Mouse (Mus musculus): ENCODE measurements around the gene Map7. TPM values are rescaled to one million over a fixed set of nuclear protein-coding genes. Genes with fewer than 3 reads are reported as not detected.

Map7 gene
- polyA plus RNA-seq, 1 experiment from 2014 or later: 8.2 TPM

DNA sequence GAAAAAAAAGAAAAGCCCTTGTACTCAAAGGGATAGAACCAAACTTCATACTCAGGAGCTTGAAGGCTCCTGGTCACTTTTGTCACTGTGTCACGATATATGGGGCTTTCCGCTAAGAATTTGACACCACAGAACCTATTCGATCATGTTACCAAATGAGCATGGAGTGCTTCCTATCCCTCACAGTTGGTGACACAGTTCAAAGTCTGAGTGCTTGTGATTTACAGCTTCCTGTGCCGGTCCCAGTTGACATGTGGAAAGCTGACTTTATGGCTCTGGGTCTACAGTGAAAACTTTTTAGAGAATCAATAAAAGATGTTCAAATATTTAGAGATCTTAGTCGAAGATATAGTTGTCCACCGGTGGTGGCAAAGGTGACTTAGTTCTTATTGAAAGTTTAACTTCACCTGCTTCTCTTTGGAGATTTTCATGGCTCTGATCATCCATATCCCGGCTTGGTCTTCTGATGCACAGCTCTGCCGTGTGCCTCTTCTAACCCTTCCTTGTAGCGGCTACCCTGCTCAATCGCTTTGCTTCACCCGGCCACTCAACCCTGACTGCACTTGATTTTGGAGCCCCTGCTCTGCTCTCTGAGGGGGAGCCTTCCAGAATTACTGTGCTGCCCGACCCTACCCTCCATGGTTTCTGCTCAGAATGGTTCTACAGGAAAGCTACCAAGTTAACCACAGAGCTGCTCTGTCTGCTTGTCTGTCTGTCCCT is 15.2 kb upstream of the Map7 start:
- 92% methylated on average over 12 of the region's 12 CpGs for WGBS
- Histone ChIP-seq H3K9ac (no peak overlapping the region), H3K4me3 (replicated peaks) (no peak overlapping the region), H3K4me2 (no peak overlapping the region), H3K4me1 (no peaks in the 10 kb centered on the region), H3K27ac (no peak overlapping the region), H3K27me3 (no peaks in the 10 kb centered on the region), H3K36me3 (replicated peaks) (no peaks in the 10 kb centered on the region), H3K9me3 (no peaks in the 10 kb centered on the region)
- no peak for ATAC-seq (ENCODE audit: low FRiP score)

DNA sequence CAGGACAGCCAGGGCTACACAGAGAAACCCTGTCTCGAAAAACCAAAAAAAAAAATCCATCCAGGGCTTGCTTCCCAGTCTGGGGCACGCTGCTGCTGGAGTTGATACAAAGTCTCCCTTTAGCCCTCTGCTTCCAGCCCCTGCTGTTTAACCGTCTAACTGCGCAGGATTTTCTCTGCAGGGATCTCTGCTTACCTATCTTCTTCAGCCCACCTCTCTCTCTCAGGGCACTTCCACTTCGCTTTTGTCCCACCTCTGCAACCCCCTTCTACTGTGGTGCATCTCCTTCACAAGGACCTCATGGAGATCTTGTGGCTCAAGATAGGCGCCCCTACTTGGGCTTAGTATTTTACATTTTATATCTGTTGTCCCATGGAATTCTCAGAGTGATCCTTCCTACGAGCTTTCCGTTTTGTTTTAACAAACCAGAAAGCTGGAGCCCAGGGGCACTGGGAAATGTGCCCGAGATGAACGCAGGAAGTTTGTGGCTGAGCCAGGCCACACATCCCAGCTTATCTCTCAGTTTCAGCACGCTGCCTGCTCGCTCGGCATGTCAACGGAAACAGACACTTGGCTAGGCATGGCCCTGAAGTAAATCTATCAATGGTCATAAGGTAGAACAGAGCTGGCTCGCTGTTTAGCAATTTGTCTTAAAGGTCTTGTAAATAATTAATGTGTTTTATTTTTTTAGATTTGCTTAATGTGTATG is 12.8 kb upstream of the Map7 start:
- Histone ChIP-seq H3K4me2 (no peak overlapping the region), H3K27ac (no peak overlapping the region), H3K9me3 (no peaks in the 10 kb centered on the region), H3K4me3 (replicated peaks) (no peak overlapping the region), H3K36me3 (replicated peaks) (no peaks in the 10 kb centered on the region), H3K27me3 (no peaks in the 10 kb centered on the region), H3K9ac (no peak overlapping the region), H3K4me1 (no peaks in the 10 kb centered on the region)
- WGBS: 83% methylated on average over 15 of the region's 15 CpGs
- ATAC-seq (ENCODE audit: low FRiP score): no peak

DNA sequence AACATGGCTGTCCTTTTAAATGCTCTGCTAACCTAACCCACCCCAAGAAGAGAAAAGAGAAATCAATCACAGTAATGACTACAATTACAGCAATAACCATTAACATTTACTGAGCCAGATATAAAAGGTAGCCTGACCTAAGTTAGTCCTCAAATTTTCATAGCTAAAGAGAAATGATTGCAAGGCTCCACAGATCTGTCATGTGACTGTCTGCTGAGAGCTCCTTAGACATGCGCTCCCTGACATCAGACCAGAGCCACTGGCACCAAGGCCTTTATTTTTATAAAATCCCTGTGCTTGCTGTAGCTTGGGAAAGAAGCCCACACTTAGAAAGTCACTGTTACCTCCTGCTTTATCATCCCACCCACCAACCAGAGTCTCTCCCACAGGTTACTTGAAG is 11.8 kb upstream of the Map7 start:
- H3K9me3 ChIP-seq: no peaks in the 10 kb centered on the region
- WGBS: 89% methylated on average over 1 of the region's 1 CpGs
- ATAC-seq (ENCODE audit: low FRiP score): no peak
- no peak overlapping the region for H3K9ac ChIP-seq
- H3K4me3 ChIP-seq (replicated peaks): no peak overlapping the region
- no peaks in the 10 kb centered on the region for H3K4me1 ChIP-seq
- H3K27me3 ChIP-seq: no peaks in the 10 kb centered on the region
- H3K36me3 ChIP-seq (replicated peaks): no peaks in the 10 kb centered on the region
- no peak overlapping the region for H3K27ac ChIP-seq
- H3K4me2 ChIP-seq: no peak overlapping the region

DNA sequence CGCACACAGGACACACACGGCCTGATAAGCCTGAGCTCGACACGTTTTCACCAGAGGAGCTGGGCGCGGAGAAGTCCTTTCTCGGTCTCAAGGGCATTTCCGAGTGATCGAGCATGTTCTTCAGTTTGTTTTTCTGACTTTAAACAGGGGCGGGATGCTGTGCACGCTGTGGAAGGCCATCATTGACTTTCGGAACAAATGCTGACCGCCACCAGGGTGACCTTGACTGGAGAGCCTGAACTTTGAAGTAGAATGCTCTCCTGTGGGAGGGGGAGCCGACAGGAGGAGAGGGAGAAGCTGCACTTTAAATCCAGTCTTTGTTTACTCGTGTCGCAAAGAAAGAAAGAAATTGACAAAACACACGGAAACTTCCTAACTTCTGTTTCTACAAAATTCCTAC is 6.9 kb upstream of the Map7 start:
- Histone ChIP-seq H3K27me3 (peaks cover 3% of the 10 kb centered on the region; the same call in 1 of the 2 replicates), H3K4me2 (no peak overlapping the region), H3K27ac (no peak overlapping the region), H3K9ac (no peak overlapping the region), H3K4me1 (no peaks in the 10 kb centered on the region), H3K4me3 (replicated peaks) (no peak overlapping the region), H3K36me3 (replicated peaks) (no peaks in the 10 kb centered on the region), H3K9me3 (no peaks in the 10 kb centered on the region)
- no peak for ATAC-seq (ENCODE audit: low FRiP score)
- 60% methylated on average over 17 of the region's 17 CpGs for WGBS

DNA sequence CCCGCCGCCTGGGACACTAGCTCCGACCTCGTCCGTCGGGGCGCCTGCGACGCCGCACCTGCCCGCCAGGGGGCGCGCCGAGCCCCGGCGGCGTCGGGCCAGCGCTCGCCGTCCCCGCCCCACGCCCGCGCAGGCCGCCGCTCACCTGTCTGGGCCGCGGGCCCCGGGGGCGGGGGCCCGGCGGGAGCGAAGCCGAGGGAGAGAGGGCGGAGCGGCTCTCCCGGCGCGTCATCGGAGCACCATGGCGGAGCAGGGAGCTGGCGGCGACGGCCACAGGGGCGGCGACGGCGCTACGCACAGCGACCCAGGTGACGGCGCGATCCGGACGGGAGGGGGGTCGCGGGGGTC is 476 bp downstream of the Map7 start:
- under 1% methylated on average over 50 of the region's 58 CpGs for WGBS
- H3K27ac ChIP-seq: no peak overlapping the region

DNA sequence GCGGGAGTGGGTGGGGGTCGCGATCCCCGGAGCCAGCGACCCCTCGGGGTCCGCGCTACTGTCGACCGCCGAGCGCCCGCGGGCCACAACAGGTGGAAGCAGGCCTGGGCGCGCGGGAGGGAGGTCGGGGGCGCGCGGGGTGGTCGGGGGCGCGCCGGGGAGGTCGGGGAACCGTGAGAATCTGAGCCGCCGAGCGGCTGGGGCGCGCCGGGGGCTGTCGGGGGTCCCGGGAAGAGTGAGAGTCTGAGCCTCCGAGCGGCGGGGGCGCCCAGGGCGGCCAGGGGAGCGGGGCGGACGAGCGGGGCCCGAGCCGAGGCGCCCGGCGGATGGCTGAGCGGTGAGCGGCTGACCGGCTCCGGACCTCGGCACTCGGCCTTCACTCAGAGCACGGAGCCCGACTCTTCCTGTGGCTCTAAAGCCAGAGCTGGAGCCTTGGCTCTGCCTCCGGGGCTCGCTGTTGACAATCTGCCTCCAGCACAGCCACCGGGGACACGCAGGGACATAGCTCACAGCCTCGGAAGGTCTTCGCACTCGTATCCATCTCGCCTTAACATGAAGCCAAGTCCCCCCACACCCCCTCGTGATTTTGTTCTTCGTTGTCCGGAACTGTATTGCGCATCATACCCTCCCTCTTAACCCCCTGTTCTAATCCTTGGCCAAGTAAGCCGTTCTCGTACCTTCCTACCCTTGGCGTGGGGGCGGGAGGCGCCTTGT is 1.0 kb downstream of the Map7 start:
- Histone ChIP-seq H3K27me3 (peaks cover 43% of the 10 kb centered on the region), H3K4me1 (peaks cover 16% of the 10 kb centered on the region), H3K9ac (peak overlapping the region; percentile 58), H3K27ac (no peak overlapping the region), H3K36me3 (replicated peaks) (no peaks in the 10 kb centered on the region), H3K4me3 (replicated peaks) (peak overlapping the region; percentile 75), H3K9me3 (no peaks in the 10 kb centered on the region), H3K4me2 (peak overlapping the region; percentile 95)
- peak; percentile 67 for ATAC-seq (ENCODE audit: low FRiP score)
- under 1% methylated on average over 59 of the region's 74 CpGs for WGBS

More for the DNA sequence above, 476 bp downstream of the Map7 start:
- H3K27me3 ChIP-seq: peaks cover 43% of the 10 kb centered on the region
- H3K36me3 ChIP-seq (replicated peaks): no peaks in the 10 kb centered on the region
- H3K4me3 ChIP-seq (replicated peaks): peak overlapping the region; percentile 75
- peak; percentile 79 for ATAC-seq (ENCODE audit: low FRiP score)
- H3K9me3 ChIP-seq: no peaks in the 10 kb centered on the region
- H3K9ac ChIP-seq: peak overlapping the region; percentile 58
- H3K4me2 ChIP-seq: peak overlapping the region; percentile 95
- H3K4me1 ChIP-seq: peaks cover 16% of the 10 kb centered on the region

DNA sequence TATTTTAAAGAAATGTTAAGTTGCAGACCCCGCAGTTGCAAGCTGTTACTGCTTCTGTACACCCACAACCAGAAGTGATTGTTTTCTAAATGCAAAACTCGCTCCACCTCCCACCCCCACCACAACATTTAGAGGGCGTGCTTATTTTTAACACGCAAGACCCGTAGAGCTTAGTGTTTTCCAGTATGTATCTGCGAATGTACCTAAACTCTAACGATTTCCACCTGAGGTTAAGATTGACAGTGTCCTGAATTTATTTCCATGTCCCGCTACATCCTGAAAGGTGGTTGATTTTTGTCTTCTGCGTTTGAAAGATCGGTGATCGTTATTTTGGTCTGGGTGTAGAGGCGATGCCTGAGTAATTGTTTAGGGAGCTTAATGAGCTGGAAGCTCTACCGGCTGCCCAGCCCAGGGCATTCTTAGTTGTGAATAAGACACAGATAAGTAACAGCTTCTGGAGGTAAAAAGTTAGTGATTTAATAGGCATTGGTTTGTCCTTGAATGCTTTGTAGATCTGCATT is 1.6 kb downstream of the Map7 start:
- no peaks in the 10 kb centered on the region for H3K36me3 ChIP-seq (replicated peaks)
- H3K4me1 ChIP-seq: peaks cover 16% of the 10 kb centered on the region
- H3K9ac ChIP-seq: peak overlapping the region; percentile 58
- no peak overlapping the region for H3K27ac ChIP-seq
- ATAC-seq (ENCODE audit: low FRiP score): no peak
- no peaks in the 10 kb centered on the region for H3K9me3 ChIP-seq
- peak overlapping the region; percentile 95 for H3K4me2 ChIP-seq
- H3K27me3 ChIP-seq: peaks cover 43% of the 10 kb centered on the region
- peak overlapping the region; percentile 75 for H3K4me3 ChIP-seq (replicated peaks)
- WGBS: 2% methylated on average over 13 of the region's 13 CpGs

DNA sequence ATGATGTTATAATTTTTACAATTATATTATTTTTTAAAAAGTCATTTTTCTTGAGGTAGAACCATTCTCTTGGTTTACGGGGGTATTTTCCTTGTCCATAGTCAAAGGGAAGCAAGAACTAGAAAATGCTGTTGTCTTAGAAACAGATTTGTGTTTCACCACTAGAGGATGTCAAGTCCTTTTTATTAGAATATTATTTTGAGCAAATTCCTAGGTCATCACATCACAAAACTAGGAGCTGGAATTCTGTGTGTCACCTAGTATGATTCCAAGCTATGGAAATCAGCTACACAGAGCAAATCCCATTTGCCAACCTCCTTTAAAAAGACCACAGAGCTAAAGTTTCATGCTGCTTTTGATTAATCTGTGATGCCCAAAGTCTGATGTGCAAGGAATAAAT is 3.9 kb downstream of the Map7 start:
- peaks cover 33% of the 10 kb centered on the region for H3K27me3 ChIP-seq
- H3K36me3 ChIP-seq (replicated peaks): no peaks in the 10 kb centered on the region
- WGBS: 85% methylated on average over 1 of the region's 1 CpGs
- ATAC-seq (ENCODE audit: low FRiP score): no peak
- H3K4me2 ChIP-seq: no peak overlapping the region
- H3K9ac ChIP-seq: no peak overlapping the region
- H3K9me3 ChIP-seq: no peaks in the 10 kb centered on the region
- H3K4me3 ChIP-seq (replicated peaks): no peak overlapping the region
- H3K27ac ChIP-seq: no peak overlapping the region
- peaks cover 16% of the 10 kb centered on the region for H3K4me1 ChIP-seq

DNA sequence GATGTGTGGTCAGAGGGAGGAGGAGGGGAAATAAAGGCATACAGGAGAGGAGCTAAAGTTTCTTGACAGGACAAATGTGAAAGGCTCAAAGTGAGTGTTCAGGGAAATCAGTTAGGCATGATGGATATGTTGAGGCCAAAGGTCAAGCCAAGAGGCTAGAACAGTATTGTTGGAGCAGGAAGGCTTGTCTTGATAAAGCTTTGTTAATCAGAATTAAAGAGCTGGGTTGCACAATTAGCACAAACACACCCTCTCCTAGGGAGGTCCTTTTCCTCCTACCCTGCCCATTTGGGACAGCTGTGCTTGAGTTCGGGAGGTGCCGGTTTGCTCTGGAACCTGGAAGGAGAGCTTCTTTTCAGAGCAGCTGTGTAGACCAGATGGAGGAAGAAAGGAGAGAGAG is 5.2 kb downstream of the Map7 start:
- Histone ChIP-seq H3K4me1 (peaks cover 13% of the 10 kb centered on the region), H3K4me3 (replicated peaks) (no peak overlapping the region), H3K9me3 (no peaks in the 10 kb centered on the region), H3K27me3 (peaks cover 19% of the 10 kb centered on the region), H3K9ac (no peak overlapping the region), H3K4me2 (no peak overlapping the region), H3K27ac (no peak overlapping the region), H3K36me3 (replicated peaks) (no peaks in the 10 kb centered on the region)
- ATAC-seq (ENCODE audit: low FRiP score): no peak
- 34% methylated on average over 2 of the region's 2 CpGs for WGBS

DNA sequence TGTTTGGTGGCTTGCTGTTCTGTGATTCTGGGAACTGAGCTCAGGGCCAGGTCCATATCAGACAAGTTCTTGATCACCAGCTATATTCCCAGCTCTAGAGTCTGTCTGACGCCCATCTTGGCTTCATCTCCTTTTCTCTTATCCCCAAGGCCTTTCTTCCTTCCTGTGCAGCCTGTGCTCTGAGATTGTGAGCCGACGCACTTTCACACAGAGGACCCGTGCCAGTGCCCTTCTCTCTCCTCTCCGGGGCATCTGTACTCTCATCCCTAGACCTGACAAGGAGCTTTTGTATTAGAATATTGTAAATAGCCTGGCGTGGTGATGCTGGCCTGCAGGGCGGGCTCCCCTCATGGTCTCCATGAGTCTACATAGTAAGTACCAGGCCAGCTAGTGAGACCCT is 7.1 kb downstream of the Map7 start:
- Histone ChIP-seq H3K36me3 (replicated peaks) (no peaks in the 10 kb centered on the region), H3K4me1 (no peaks in the 10 kb centered on the region), H3K9ac (no peak overlapping the region), H3K9me3 (no peaks in the 10 kb centered on the region), H3K4me2 (no peak overlapping the region), H3K4me3 (replicated peaks) (no peak overlapping the region), H3K27ac (no peak overlapping the region), H3K27me3 (peaks cover under 1% of the 10 kb centered on the region)
- no peak for ATAC-seq (ENCODE audit: low FRiP score)
- 86% methylated on average over 7 of the region's 7 CpGs for WGBS

DNA sequence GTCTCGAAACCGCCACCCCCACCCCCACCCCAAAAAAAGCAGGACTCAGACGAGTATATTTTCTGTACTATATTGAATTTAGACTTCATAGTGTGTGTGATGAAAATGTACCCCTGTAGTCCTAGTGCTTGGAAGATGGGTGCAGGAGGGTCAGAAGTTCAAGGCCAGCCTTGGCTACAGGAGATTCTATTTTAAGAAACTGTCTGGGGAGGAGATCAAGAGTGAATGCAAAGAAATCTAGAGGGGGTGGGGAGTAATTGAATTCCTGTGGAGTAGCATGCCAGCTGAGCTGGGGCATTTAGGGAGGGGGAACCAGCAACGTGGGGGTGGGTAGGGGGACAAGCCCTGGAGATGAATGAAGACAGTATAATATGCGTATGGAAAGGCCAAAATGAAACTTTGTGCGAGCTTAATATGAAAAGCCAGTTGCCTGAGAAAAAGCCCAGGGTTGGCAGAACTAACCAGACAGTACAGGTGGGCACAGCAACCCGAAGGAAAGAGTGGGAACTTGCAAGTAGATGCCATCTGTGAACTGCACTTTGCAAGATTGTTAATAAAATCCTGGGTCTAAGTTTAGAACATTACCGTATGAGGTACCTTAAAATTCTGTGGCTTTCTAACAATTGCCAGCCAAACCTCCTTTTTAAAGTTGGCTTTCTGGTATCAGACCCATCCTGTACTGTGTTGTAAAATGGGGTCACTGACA is 8.9 kb downstream of the Map7 start:
- Histone ChIP-seq H3K4me3 (replicated peaks) (no peak overlapping the region), H3K9me3 (no peaks in the 10 kb centered on the region), H3K4me2 (no peak overlapping the region), H3K27me3 (no peaks in the 10 kb centered on the region), H3K9ac (no peak overlapping the region), H3K36me3 (replicated peaks) (no peaks in the 10 kb centered on the region), H3K27ac (no peak overlapping the region), H3K4me1 (no peaks in the 10 kb centered on the region)
- ATAC-seq (ENCODE audit: low FRiP score): no peak
- 85% methylated on average over 8 of the region's 8 CpGs for WGBS

DNA sequence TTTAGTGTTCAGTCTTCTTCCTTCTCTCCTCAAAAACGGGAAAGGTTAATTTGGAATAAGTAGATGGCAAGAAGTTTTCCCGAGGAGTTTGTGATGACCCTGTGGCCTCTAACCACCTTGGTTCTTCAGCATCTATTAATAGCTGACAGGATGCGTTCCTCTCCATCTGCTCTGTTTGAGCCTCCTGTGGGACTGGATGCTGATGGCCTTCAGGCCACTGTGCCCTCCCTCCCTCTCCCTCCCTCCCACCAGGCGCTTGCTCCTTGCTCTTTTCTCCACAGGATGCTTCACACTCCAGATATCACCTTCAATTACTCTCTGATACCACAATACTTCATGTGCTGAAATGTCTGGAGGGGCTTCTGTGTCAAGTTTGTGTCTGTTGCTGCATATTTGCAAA is 10.5 kb downstream of the Map7 start:
- H3K36me3 ChIP-seq (replicated peaks): no peaks in the 10 kb centered on the region
- no peak for ATAC-seq (ENCODE audit: low FRiP score)
- WGBS: 71% methylated on average over 4 of the region's 4 CpGs

More for the DNA sequence above, 10.5 kb downstream of the Map7 start:
- Histone ChIP-seq H3K4me2 (no peak overlapping the region), H3K4me1 (no peaks in the 10 kb centered on the region), H3K9me3 (no peaks in the 10 kb centered on the region), H3K9ac (no peak overlapping the region), H3K27me3 (no peaks in the 10 kb centered on the region), H3K27ac (no peak overlapping the region), H3K4me3 (replicated peaks) (no peak overlapping the region)
